Mouse (Mus musculus): Measurements from ENCODE around the gene Clptm1.

DNA sequence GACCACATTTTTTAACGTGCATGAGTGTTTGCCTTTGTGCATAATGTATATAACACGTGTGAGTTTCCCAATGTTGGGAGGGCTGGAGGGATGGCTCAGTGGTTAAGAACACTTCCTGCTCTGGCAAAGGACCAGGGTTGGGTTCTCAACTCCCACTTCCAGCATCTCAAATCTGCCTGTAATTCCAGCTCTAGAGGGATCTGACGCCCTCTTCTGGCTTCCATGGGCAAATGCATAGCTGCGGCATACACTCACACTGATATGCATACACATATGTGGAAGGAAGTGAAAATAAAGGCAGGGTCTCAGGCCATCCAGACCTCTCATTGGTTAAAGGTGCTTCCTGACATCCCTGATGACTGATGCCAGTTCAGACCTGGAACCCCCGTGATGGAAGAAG lies 57.5 kb downstream of the Clptm1 start:
- no peak for TF ChIP-seq CTCF (IDR thresholded peaks at IDR 0.05)
- TF ChIP-seq EP300 (IDR thresholded peaks at IDR 0.05; ENCODE audit: insufficient read depth, low read depth, low read length): no peak
- TF ChIP-seq POLR2A (IDR thresholded peaks at IDR 0.05; ENCODE audit: insufficient read depth, low read depth, low read length): no peak
